Mouse (Mus musculus) limb, embryonic 13.5 days (tissue): Measurements from ENCODE around the gene Isg15. TPM values are rescaled to one million over a fixed set of nuclear protein-coding genes. Genes with fewer than 3 reads are reported as not detected.
A peak's percentile ranks its signal among the peaks of the same experiment; 100 is the strongest.

Experiments used
- ATAC-seq: fragments of 200-750 bp; cut with Nextera tagmentation; 2 replicates; pipeline ENCODE4 v1.8.0; 2017; ENCODE audit warnings: low read depth, moderate number of reproducible peaks, moderate TSS enrichment; ENCODE audit not compliant: low FRiP score
- H3K27ac ChIP-seq: fragments of 300-500 bp; sonication (generic); 2 replicates; pipeline ENCODE4 v1.5.1; 2015; ENCODE audit warnings: inconsistent platforms, mild to moderate bottlenecking, moderate library complexity
- H3K27me3 ChIP-seq: fragments of 300-500 bp; sonication (generic); 2 replicates; pipeline ENCODE4 v1.6.1; 2015; ENCODE audit warnings: mild to moderate bottlenecking, inconsistent platforms
- H3K36me3 ChIP-seq: fragments of 300-500 bp; sonication (generic); 2 replicates; pipeline ENCODE4 v1.6.1; 2015; ENCODE audit warnings: inconsistent platforms, mild to moderate bottlenecking, moderate library complexity
- H3K4me1 ChIP-seq: fragments of 300-500 bp; sonication (generic); 2 replicates; pipeline ENCODE4 v1.6.1; 2015; ENCODE audit warnings: inconsistent platforms
- H3K4me2 ChIP-seq: fragments of 300-500 bp; sonication (generic); replicated peaks from 2 replicates; pipeline ENCODE4 v1.6.1; 2015; ENCODE audit warnings: inconsistent platforms, mild to moderate bottlenecking, moderate library complexity
- H3K4me3 ChIP-seq: fragments of 300-500 bp; sonication (generic); 2 replicates; pipeline ENCODE4 v1.5.1; 2015; ENCODE audit warnings: moderate library complexity, mild to moderate bottlenecking, inconsistent platforms
- H3K9ac ChIP-seq: fragments of 300-500 bp; sonication (generic); 2 replicates; pipeline ENCODE4 v1.6.1; 2015; ENCODE audit warnings: mild to moderate bottlenecking, inconsistent platforms
- H3K9me3 ChIP-seq: fragments of 300-500 bp; sonication (generic); 2 replicates; pipeline ENCODE4 v1.6.1; 2016; ENCODE audit warnings: inconsistent platforms
- WGBS: fragments of 180-500 bp; shearing (Covaris S2); methylation state at CpG from one replicate; pipeline ENCODE4 v1.1.7; 2015; 5-methylcytosine and 5-hydroxymethylcytosine counted together
- polyA plus RNA-seq: library from polyadenylated mRNA; unstranded; fragments of >200 nt; fragmentation: Nextera tagmentation; extraction: Ambion mirVana; gene quantifications from 2 replicates; pipeline ENCODE4 v1.2.1, GENCODE M21; 2015

Gene Isg15
- polyA plus RNA-seq, 1 experiment from 2014 or later, result 1.5 TPM

DNA sequence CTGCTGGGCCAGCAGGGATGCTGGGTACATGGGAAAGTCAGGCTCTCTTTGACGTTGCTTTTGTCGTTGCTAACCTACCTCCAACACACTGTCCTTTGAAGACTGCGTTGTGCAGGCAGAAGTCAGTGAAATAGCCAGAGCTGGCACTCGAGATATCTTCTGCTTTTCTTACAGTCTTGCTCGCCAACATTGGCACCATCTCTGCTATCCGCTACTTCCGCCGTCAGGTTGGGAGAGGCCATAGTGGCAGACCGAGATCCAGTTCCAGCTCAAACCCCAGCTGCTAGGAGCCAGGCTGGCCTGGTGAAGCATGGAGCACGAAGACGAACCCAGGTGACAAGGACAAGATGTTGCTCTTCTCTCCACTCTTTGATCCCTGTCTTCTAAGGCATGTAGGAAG lies 19.3 kb upstream of the Isg15 start:
- no peak overlapping the region for H3K4me2 ChIP-seq
- no peak overlapping the region for H3K9ac ChIP-seq
- H3K9me3 ChIP-seq, result no peaks in the 10 kb centered on the region
- ATAC-seq, result no peak
- H3K27ac ChIP-seq, result no peak overlapping the region
- H3K27me3 ChIP-seq, result no peaks in the 10 kb centered on the region
- H3K4me3 ChIP-seq, result no peak overlapping the region
- no peaks in the 10 kb centered on the region for H3K4me1 ChIP-seq
- peaks cover 11% of the 10 kb centered on the region for H3K36me3 ChIP-seq
- 88% methylated on average over 11 of the region's 11 CpGs for WGBS

DNA sequence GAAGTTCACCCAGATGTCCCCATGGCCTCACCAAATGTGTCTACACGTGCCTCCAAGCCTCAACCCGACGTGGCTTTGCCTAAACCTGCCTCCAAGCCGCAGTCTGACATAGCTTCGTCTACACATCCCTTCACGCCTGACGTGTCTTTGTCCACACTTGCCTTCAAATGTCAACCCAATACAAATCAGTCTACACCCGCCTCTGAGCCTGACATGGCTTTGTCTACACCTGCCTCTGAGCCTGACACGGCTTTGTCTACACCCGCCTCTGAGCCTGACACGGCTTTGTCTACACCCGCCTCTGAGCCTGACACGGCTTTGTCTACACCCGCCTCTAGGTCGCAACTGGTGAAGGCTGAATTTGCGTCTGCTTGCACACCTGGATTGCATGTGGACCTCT lies 17.2 kb upstream of the Isg15 start:
- ATAC-seq, result no peak
- H3K4me1 ChIP-seq, result no peaks in the 10 kb centered on the region
- 78% methylated on average over 16 of the region's 16 CpGs for WGBS
- H3K27me3 ChIP-seq, result no peaks in the 10 kb centered on the region
- no peak overlapping the region for H3K4me3 ChIP-seq
- peaks cover 10% of the 10 kb centered on the region for H3K36me3 ChIP-seq
- H3K4me2 ChIP-seq, result no peak overlapping the region
- no peak overlapping the region for H3K27ac ChIP-seq
- H3K9me3 ChIP-seq, result no peaks in the 10 kb centered on the region
- no peak overlapping the region for H3K9ac ChIP-seq

DNA sequence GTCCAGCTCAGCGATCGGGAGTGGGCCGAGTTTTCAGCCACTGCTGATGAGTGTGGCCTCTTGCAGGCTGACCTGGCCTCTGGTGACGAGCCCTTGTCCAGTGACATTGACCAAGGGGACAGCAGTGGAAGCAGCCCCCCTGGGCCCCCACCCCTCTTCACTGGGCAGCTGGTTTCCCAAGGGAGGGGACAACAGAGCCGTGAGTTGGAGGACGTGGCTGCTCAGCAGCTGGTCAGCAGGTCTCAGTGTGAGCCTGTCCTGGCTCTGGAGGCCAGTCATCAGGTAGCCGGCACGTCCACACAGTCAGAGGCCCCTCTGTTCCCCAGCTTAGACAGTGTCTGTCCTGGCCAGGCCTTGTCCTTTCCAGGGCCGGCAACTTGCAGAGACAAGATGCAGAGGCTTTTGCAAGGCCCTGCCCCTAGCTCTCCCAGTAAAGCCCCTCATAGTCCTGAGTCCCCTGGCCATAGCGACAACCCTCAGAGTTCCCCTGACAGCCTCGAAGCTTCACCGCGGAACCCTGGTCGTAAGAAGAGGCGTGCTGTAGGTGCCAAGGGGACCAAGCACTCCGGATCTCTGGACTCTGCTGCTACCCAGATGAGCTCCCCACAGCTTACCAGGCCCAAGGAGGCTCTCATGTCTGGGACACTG lies 16.5 kb upstream of the Isg15 start:
- H3K36me3 ChIP-seq, result peaks cover 3% of the 10 kb centered on the region; the same call in 1 of the 2 replicates
- no peak for ATAC-seq
- no peaks in the 10 kb centered on the region for H3K4me1 ChIP-seq
- no peaks in the 10 kb centered on the region for H3K9me3 ChIP-seq
- H3K27me3 ChIP-seq, result no peaks in the 10 kb centered on the region
- H3K9ac ChIP-seq, result no peak overlapping the region
- 74% methylated on average over 16 of the region's 16 CpGs for WGBS
- H3K27ac ChIP-seq, result no peak overlapping the region
- H3K4me3 ChIP-seq, result no peak overlapping the region
- no peak overlapping the region for H3K4me2 ChIP-seq

DNA sequence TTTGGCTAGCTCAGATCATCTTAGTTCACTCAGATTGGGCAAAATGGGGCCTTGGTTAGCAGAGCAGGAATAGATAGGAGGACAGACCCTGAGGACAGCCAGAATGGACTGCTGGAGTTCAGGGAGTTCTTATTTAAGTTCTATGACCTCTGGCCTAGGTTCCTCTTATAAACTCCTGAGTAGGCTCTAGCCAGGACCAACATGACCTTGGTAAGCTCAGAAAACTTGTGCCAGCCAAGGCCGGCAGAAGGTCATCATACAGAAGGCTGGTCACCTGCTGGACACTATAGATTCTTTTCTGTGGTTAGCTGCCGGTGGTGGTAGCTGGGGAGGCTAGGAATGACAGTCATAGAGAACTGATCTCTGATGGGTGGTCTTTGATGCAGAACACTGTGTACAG lies 15.6 kb upstream of the Isg15 start:
- no peaks in the 10 kb centered on the region for H3K9me3 ChIP-seq
- H3K27me3 ChIP-seq, result no peaks in the 10 kb centered on the region
- no peak overlapping the region for H3K4me2 ChIP-seq
- no peak for ATAC-seq
- no peak overlapping the region for H3K9ac ChIP-seq
- WGBS, result 90% methylated on average over 2 of the region's 2 CpGs
- H3K36me3 ChIP-seq, result no peaks in the 10 kb centered on the region
- no peak overlapping the region for H3K27ac ChIP-seq
- H3K4me3 ChIP-seq, result no peak overlapping the region
- no peaks in the 10 kb centered on the region for H3K4me1 ChIP-seq

DNA sequence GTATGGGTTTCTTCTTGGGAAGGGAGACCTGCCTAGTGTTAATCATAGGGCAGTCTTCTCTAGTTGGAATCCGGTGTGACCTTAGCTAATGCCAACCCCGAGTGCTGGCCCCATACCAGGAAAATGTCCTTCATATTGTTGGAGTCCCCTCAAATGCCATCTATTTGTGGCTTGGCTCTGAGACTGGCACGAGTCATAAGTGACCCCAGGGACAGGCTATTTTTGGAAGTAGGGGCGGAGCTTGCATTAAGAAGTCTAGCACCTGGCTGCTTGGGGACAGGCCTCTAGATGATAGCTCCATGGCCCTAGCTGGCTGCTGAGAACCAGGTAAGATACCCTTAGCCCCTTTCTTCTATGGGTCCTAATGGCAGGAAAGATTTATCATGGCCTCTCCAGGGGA lies 15.0 kb upstream of the Isg15 start, which contains the start of gene Perm1:
Perm1 (plus strand) TSS at position 220 of the 400 bp plus-strand sequence.
- Histone ChIP-seq H3K9me3 (no peaks in the 10 kb centered on the region), H3K4me2 (no peak within 1 kb of the TSS), H3K27me3 (no peaks in the 10 kb centered on the region), H3K27ac (no peak within 1 kb of the TSS), H3K36me3 (no peaks in the 10 kb centered on the region), H3K4me3 (no peak within 1 kb of the TSS), H3K9ac (no peak within 1 kb of the TSS), H3K4me1 (no peaks in the 10 kb centered on the region)
- WGBS, result 70% methylated on average over 4 of the region's 4 CpGs
- ATAC-seq, result no peak

DNA sequence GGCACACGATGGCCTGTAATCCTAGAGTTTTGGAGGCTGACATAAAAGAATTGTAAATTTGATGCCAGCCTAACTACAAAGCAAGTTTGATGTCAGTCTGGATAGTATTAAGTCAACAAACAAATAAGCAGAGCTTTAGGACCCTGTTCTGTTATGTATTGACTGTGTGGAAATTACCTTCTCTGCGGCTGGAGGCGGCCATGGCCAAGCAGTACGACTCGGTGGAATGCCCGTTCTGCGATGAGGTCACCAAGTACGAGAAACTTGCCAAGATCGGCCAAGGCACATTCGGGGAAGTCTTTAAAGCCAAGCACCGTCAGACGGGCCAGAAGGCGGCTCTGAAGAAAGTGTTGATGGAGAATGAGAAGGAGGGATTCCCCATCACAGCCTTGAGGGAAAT lies 12.5 kb upstream of the Isg15 start:
- H3K9me3 ChIP-seq, result no peaks in the 10 kb centered on the region
- no peaks in the 10 kb centered on the region for H3K36me3 ChIP-seq
- no peaks in the 10 kb centered on the region for H3K27me3 ChIP-seq
- H3K4me3 ChIP-seq, result no peak overlapping the region
- H3K27ac ChIP-seq, result no peak overlapping the region
- no peak overlapping the region for H3K9ac ChIP-seq
- no peak overlapping the region for H3K4me2 ChIP-seq
- 90% methylated on average over 13 of the region's 13 CpGs for WGBS
- no peaks in the 10 kb centered on the region for H3K4me1 ChIP-seq
- ATAC-seq, result no peak

DNA sequence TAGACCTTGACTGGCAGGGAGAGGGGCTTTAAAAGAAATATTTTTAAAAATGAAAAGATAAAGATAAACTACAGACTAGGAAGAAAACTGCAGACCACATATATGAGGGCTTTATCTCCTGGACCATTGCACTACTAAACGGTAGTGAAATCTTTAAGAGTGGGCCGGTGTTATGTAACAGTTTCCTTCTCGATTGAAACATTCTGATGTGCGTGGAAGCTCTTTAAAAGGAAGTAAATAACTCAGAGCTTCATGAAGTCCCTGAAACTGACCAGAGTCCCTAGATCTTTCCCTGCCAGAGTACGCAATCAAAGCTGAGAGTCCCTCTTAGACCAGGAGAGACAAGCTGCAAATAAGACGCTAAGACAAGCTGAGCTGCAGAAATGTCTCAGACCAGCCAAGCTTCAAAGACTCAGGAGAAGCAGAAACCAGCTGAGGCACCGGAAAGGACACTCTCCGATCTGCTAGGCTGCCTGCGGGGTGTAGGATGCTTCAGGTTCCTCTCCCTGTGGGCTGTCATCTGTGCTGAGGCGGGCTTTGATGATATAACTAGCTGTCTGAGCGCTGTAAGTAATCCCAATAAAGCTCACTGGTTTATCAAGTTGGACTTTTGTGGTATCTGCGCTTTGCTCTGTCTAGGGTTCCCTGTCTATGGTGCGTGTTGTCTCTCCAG lies 9.5 kb upstream of the Isg15 start:
- H3K4me1 ChIP-seq, result no peaks in the 10 kb centered on the region
- H3K27ac ChIP-seq, result no peak overlapping the region
- H3K4me2 ChIP-seq, result no peak overlapping the region
- ATAC-seq, result no peak
- 70% methylated on average over 13 of the region's 13 CpGs for WGBS
- H3K4me3 ChIP-seq, result no peak overlapping the region
- no peak overlapping the region for H3K9ac ChIP-seq
- H3K27me3 ChIP-seq, result peaks cover 10% of the 10 kb centered on the region
- H3K36me3 ChIP-seq, result no peaks in the 10 kb centered on the region
- no peaks in the 10 kb centered on the region for H3K9me3 ChIP-seq

DNA sequence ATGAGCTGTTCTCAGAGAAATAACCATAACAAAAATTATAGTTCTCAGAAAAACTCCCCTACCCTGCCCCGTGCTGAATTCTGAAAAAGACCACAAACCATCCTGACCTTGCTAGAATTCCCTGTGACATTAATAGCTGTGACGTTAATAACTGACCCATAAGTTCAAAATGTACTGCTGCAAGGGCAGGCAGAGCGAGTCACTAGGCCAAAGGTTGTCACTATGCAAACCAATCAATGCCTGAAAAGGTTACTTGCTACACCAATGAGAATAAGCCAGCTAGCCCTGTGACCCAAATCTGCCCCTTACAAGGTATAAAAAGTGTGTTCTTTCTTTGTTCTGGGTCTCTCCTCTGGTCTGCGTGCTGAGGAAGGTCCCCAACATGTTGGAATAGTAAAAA lies 8.3 kb upstream of the Isg15 start:
- Histone ChIP-seq H3K36me3 (no peaks in the 10 kb centered on the region), H3K27ac (no peak overlapping the region), H3K9me3 (no peaks in the 10 kb centered on the region), H3K27me3 (peaks cover 22% of the 10 kb centered on the region), H3K4me1 (peaks cover 3% of the 10 kb centered on the region), H3K4me3 (no peak overlapping the region), H3K4me2 (no peak overlapping the region), H3K9ac (no peak overlapping the region)
- WGBS, result 88% methylated on average over 4 of the region's 4 CpGs
- no peak for ATAC-seq

DNA sequence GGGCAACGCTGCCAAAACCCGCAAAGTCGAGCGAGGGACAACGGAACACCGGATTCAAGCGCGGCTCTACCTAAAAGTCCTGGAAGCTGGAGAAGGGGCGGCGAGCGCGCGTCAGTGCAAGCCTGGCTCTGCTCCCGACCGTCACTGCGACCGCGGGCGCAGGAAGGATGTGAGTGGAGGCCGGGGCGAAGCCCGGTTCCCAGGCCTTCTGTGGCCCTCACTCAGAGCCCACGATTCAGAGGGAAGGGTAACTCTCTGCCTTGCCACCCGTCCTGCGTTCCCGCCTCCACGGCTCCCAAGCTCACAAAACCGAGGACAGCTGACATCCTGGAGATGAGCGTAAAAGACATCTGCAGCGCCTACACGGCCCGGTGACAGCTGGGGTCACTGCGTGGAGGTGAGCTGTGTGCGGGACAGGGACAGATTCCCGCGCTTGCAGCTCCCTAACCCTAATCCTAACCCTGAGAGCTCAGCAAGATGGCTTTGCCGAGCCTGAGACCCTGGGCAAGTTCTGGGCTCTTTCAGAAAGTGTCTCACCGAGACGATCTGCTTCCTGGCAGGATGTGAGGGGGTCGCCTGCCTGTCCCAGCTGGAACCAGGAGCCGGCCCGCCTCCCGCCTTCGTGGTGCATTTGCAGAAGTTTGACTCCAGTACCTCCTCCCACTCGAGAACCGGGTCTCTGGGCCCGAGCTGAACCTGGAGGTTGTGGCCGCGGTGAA lies 3.0 kb upstream of the Isg15 start:
- Histone ChIP-seq H3K9me3 (no peaks in the 10 kb centered on the region), H3K27me3 (peaks cover 39% of the 10 kb centered on the region), H3K9ac (peak overlapping the region; percentile 71), H3K4me2 (peak overlapping the region; percentile 95), H3K27ac (no peak overlapping the region; the same call in 1 of the 2 replicates), H3K4me3 (peak overlapping the region; percentile 55), H3K36me3 (no peaks in the 10 kb centered on the region), H3K4me1 (peaks cover 18% of the 10 kb centered on the region)
- WGBS, result under 1% methylated on average over 49 of the region's 49 CpGs
- ATAC-seq, result peak; percentile 25

DNA sequence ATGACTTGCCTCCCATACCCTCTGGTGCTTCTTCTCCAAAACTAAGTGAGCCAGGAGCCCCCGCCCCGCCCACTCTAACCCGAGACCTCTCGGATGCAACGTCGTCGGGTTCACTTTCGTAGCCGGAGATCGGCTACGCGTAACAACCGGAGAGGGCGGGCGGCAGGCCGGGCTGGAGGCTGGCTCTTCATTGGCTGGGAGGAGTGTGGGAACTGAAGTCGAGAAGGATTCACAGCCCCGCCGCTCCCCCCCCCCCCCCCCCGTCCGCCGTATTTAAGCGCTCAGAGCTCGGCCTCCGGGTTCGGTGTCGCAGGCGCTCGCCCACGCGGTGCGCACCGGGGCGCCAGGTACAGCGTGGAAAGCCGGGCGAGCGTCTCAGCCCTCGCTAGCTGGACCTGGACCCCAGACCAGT lies 2.4 kb upstream of the Isg15 start, which contains the start of gene AW011738:
AW011738 (plus strand) TSS at position 304 of the 412 bp plus-strand sequence.
- H3K4me2 ChIP-seq, result peak within 1 kb of the TSS; percentile 95
- peak within 1 kb of the TSS; percentile 71 for H3K9ac ChIP-seq
- no peaks in the 10 kb centered on the region for H3K36me3 ChIP-seq
- no peak within 1 kb of the TSS; the same call in 1 of the 2 replicates for H3K27ac ChIP-seq
- H3K9me3 ChIP-seq, result no peaks in the 10 kb centered on the region
- peak within 1 kb of the TSS; percentile 55 for H3K4me3 ChIP-seq
- peaks cover 18% of the 10 kb centered on the region for H3K4me1 ChIP-seq
- peak; percentile 74 for ATAC-seq
- H3K27me3 ChIP-seq, result peaks cover 39% of the 10 kb centered on the region
- under 1% methylated on average over 28 of the region's 39 CpGs for WGBS

DNA sequence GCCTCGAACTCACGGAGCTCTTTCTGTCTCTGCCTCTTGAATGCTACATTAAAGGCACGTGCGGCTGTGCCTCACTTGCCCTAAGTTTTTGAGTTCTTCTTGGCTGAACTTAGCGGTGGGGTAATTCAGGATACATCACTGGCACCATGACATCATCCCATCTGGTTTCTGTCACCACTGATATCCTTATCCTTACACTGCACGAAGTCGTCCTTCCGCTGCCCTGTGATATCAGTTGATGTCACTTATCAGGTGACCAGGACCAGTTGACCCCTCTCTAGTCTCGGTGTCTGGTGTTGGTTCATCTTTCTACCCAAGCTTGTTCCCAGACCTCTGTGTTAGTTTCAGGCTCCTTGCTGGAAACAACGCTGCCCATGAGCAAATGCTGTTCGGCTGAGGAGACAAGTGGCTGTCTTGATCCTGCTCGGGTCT lies 1.9 kb upstream of the Isg15 start:
- no peaks in the 10 kb centered on the region for H3K36me3 ChIP-seq
- WGBS, result 39% methylated on average over 12 of the region's 12 CpGs
- no peaks in the 10 kb centered on the region for H3K9me3 ChIP-seq
- H3K9ac ChIP-seq, result peak overlapping the region; percentile 71; the same call in 1 of the 2 replicates
- H3K4me3 ChIP-seq, result peak overlapping the region; percentile 55
- H3K4me1 ChIP-seq, result peaks cover 18% of the 10 kb centered on the region
- H3K27me3 ChIP-seq, result peaks cover 39% of the 10 kb centered on the region
- H3K27ac ChIP-seq, result no peak overlapping the region
- no peak for ATAC-seq
- H3K4me2 ChIP-seq, result peak overlapping the region; percentile 95

DNA sequence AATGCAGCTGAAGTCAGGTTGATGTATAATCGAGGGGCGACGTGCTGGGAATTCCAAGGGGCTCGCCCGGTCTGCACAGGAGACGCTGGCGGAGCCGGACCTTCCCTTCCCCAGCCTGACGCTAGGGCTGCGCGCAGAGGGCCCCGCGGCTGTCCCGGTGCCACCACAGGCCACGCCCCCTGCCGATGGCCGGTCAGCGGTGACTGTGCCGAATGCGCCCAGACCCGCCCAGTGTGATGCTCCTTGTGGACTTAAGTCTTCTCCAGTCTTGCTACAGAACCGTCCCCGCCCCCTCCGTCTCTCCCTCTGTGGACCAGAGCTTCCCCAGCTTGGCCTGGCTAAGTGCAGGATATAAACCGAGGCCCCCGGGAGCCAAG lies 2.8 kb downstream of the Isg15 start:
- peak overlapping the region; percentile 85 for H3K4me3 ChIP-seq
- H3K9me3 ChIP-seq, result no peaks in the 10 kb centered on the region
- peak; percentile 88 for ATAC-seq
- peaks cover 26% of the 10 kb centered on the region for H3K36me3 ChIP-seq
- 0% methylated on average over 26 of the region's 26 CpGs for WGBS
- peak overlapping the region; percentile 89 for H3K27ac ChIP-seq
- peaks cover 9% of the 10 kb centered on the region for H3K27me3 ChIP-seq
- peak overlapping the region; percentile 70 for H3K9ac ChIP-seq
- H3K4me1 ChIP-seq, result peaks cover 45% of the 10 kb centered on the region
- H3K4me2 ChIP-seq, result peak overlapping the region; percentile 73
